Mouse (Mus musculus) liver, adult (tissue): ENCODE results near the gene Ap1s3.

Experiments used
- GATA4 ChIP-seq: IDR thresholded peaks from 2 replicates; pipeline ENCODE4 v1.6.1; 2014; ENCODE audit warnings: mild to moderate bottlenecking, low read length; ENCODE audit not compliant: insufficient replicate concordance

Gene Ap1s3

GRCm38 (mm10) chr1:79680777-79681176, 9.0 kb upstream of the Ap1s3 start:
- no peak for TF ChIP-seq GATA4

GRCm38 (mm10) chr1:79678117-79678684, 6.4 kb upstream of the Ap1s3 start:
- no peak for TF ChIP-seq GATA4

- TF ChIP-seq GATA4: no peak
These were observed 3.9 kb upstream of the Ap1s3 start for GRCm38 (mm10) chr1:79675716-79676115.

DNA sequence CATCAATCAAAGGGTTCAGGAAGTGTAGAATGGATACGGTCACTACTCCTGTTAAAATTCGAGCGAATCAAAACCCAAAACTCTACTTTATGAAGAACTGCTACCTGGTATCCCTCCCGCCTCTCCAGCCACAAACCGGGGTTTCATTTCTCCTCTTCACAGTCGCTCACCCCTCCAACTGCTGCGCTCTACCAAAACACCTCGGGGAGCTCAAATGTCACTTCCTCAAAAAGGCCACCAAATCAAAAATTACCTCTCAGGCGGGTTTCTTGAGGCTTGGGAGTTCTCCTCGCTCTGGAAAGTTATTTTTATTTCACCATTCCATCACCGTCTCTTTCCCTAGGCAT, 603 bp downstream of the Ap1s3 start:
- TF ChIP-seq GATA4: no peak

- no peak for TF ChIP-seq GATA4
These were observed 2.3 kb downstream of the Ap1s3 start for GRCm38 (mm10) chr1:79669419-79669974.

DNA sequence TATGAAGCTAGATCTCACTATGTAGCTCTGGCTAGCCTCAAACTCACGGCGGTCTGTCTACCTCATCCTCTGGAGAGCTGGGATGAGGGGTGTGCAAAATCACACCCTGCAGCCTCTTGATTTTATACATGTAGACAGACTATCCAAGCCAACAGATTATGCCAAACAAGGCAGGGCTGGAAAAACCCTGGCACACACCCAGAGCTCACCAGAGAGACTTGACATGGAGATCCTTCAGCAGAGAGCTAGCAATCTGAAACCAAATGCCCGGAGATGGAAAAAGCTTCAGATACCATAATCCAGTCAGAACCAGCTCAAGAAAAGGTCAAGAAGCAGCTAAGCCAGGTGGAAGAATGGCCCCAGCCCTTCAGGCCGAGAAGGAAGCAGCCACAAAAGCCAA, 6.9 kb downstream of the Ap1s3 start:
- no peak for TF ChIP-seq GATA4

- no peak for TF ChIP-seq GATA4
These were observed 12.2 kb downstream of the Ap1s3 start for GRCm38 (mm10) chr1:79659598-79659997.

- no peak for TF ChIP-seq GATA4
These were observed 14.4 kb downstream of the Ap1s3 start for GRCm38 (mm10) chr1:79657411-79657810.

DNA sequence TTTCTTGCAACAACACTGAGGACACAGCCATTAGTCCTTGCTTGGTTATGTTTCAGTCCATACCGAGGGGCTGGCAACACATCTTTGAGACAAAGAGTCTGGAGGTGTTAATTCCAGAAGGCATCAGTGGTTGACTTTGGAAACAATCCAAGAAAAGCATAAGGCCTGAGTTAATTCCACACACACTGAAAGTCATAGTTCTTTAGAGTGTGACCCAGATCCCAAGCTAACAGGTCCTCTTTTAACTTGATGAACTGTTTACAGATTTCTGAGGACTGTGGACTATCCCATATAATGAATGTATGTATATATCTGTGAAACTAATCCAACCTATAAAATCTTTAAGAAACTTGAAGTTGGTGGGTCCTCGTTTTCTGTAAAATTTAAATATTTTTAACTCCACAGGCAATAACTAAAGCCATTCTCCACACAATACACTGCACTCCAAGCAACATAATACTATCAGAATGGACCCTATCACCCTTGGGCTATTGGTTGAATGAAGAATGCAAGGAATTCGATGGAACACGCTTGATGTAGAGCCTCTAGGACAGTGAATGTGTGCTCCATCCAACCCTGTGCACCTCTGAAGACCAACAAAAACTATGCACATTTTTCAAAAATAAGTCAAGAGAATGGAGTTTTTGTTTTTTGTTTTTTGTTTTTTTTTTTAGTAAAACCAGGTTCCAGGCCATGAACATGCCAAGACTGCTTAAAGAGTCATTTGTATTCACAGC, 15.8 kb downstream of the Ap1s3 start:
- TF ChIP-seq GATA4: no peak

DNA sequence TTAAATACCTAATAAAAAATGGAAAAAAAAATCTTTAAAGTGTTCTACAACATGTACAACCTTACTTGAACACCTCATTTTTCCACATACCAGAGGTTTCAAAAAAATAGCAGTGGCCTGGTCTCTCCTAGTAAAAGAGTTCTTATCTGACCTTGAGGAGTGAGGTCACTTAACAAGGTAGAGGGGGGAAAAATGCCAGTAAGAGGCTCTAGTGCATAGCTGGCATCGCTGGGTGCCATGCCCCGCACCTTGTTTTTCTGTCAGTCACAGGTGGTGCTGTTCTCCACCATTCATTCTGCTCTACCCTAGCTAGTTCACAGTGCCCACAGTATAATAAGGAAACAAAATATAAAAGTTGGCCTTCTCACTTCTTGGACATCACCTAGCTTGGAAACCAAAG, 16.8 kb downstream of the Ap1s3 start:
- no peak for TF ChIP-seq GATA4

DNA sequence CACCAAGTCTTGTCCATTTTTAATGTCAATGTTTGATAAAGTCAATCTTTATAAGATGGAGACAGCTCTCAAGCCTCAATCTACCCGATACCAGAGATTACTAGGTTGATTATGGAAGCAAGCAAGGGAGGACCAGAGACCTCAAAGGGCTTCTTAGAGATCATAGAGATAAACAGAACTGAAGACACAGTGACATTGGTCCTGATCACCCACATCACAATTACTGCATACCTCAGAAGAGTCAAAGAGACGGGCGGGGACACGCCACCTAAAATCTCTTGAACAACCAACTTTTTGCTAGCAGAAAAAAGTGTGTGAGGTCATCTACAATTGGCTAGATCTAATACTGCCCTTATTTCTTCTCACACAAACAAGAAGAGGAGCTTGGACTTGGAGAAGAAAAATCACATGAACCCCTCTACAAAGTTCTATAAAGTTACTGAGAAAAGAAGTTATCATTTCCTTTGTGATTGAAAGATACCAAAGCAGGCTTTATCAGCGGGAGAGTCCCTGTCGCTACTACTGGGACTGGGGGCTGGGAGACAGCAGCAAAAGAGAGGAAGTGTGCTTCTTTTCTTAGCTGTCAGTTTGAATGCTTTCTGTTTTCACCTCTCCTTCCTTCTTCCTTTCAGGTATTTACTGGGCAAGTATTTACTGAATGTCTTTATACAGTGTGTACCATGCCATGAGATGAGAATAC, 28.2 kb downstream of the Ap1s3 start:
- TF ChIP-seq GATA4: no peak

DNA sequence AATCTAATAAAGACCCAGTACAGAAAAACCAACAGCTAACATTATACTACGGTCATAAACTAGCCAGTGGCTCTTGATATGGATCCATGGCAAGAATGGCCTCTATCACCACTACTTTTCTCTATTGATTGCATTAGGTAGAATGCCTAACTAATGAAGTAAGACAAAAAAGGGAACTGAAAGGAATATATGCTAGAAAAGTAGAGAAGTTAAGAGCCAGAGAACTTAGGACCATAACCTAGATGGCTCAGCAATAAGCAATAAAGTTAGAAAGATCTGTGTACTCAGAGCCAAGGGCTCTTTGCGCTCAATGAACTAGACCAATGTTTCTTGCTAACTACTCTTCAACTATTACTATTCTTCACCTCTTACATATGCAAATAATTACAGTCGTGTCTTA, 29.1 kb downstream of the Ap1s3 start:
- no peak for TF ChIP-seq GATA4

DNA sequence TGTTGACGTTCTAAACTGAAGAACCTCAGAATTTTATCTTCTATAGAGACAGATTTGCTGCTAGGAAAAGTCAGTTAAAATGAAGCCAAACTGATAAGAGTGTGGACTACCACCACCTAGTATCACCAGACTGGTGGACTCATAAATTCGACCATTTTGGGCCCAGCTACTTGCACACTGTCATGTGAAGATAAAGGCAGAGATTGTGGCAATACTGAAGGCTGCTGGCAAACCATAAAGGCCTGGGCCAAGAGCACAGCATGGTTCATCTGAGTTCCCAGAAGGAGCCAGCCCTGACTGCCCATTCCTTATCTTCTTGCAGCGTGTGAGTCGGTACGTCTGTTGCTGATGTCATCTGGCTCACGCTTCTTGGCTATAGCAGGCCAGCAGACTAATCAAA, 30.4 kb downstream of the Ap1s3 start:
- no peak for TF ChIP-seq GATA4

- TF ChIP-seq GATA4: no peak
These were observed 31.6 kb downstream of the Ap1s3 start for GRCm38 (mm10) chr1:79640151-79640550.

DNA sequence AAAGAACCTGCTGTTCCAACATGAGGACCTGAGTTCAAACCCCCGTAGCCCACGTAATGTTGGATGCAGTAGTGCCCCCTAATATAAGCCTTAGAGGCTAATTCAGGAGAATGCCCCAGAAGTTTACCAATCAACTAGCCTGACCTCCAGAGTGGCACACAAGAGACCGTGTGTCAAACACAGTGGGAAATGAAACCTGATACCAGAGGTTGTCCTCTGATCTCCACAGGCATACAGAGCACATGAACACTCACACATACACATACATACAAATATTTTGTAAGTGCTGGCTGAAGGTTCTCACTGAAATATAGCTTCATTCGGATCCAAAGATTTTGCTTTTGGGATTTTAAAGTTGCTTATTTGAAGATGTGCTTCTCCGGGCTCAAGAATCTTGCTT, 32.1 kb downstream of the Ap1s3 start:
- no peak for TF ChIP-seq GATA4

DNA sequence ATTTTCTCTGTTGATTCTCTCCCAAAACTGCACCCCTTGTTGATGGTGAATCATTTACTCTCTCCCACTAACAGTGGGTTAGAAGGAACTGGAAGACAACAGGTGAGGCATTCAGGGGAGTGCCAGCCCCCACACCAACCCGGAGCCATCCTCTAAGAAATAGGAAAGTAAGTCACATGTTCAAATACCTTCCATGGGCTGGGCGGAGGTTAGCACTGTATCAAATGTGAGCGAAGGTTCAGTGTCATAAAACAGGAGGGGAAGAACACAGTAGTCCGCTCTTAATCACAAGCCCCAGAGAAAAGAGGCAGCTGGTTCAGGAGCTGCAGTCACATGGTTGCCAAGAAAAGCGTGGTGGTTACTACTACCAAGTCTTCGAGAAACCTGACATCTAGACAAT, 32.7 kb downstream of the Ap1s3 start:
- TF ChIP-seq GATA4: no peak
